19 mouse cellular contexts compared by ENCODE assay signal in the genomic region with DNA sequence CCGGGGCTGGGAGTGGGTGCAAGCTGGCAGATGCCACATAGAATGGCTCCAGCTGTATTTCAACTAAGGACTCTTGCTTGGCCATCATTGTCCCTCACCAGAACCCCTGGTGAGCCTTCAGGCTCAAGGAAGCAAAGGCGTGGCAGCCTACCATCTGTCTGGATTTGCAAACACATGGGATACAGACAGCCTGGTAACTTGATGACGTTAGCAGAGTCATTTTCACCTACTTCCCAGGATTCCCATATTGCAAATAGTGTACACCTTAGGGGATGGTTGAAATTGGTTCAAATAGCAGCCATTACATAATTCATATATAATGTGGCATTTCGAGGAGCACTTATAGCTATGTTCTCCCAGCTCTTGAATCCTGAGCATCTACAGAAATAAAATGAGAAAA. TPM values are rescaled to one million over a fixed set of nuclear protein-coding genes. Genes with fewer than 3 reads are reported as not detected.
DNase-seq lines count a peak whose midpoint lies in the region; ATAC-seq and TF ChIP-seq lines count a peak whose summit lies in the region.
"Had no signal": no experiment of that assay in that cellular context is flagged by ENCODE, and none has a peak within 500 bp of the region (broad histone marks: within the 10 kb centered on the region; RNA-seq: fewer than 3 reads in every experiment).

No protein-coding gene starts in this region.

- TF ChIP-seq POLR2A in cortical plate, adult 2 months (IDR thresholded peaks at IDR 0.05; ENCODE audit: extremely low read depth, insufficient read depth, low read length): no peak

- no peak for TF ChIP-seq CTCF in cortical plate, adult 2 months (IDR thresholded peaks at IDR 0.05; ENCODE audit: extremely low read depth, insufficient read depth, low read length)

- H3K4me2 ChIP-seq in hindbrain, embryonic 13.5 days: no peak overlapping the region
- H3K4me2 ChIP-seq in hindbrain, embryonic 12.5 days (replicated peaks): no peak overlapping the region
- H3K4me2 ChIP-seq in hindbrain, embryonic 16.5 days (ENCODE audit: low read length): no peak overlapping the region
- H3K4me2 ChIP-seq in midbrain, embryonic 15.5 days: no peak overlapping the region
- H3K4me2 ChIP-seq: heart, embryonic 13.5 days; intestine, embryonic 15.5 days; neural tube, embryonic 12.5 days had no signal

- peaks cover 32% of the 10 kb centered on the region for H3K4me1 ChIP-seq in hindbrain, embryonic 13.5 days (replicated peaks)
- H3K4me1 ChIP-seq in hindbrain, embryonic 12.5 days: peaks cover 32% of the 10 kb centered on the region
- H3K4me1 ChIP-seq in cortical plate, adult 2 months (ENCODE audit: control insufficient read depth, insufficient read depth, low read length): peaks cover 28% of the 10 kb centered on the region
- H3K4me1 ChIP-seq in hindbrain, embryonic 16.5 days (ENCODE audit: control insufficient read depth, insufficient read depth, low read depth, low read length): peaks cover 26% of the 10 kb centered on the region
- H3K4me1 ChIP-seq in midbrain, embryonic 15.5 days: peaks cover 31% of the 10 kb centered on the region

- no peak for DNase-seq in adrenal gland, postnatal 25 days
- no peak for DNase-seq in T-cell, adult 2 months (ENCODE audit: low spot score)
- DNase-seq in kidney, postnatal 25 days: no peak
- DNase-seq: adrenal gland, adult 2 months; cerebellum, adult 11-12 months; gastrocnemius, postnatal 14 days; liver; right cerebral cortex, postnatal 25 days had no signal

- WGBS in hindbrain, embryonic 13.5 days: 74% methylated on average over 4 of the region's 4 CpGs
- 81% methylated on average over 4 of the region's 4 CpGs for WGBS in hindbrain, embryonic 12.5 days
- 71% methylated on average over 4 of the region's 4 CpGs for WGBS in hindbrain, embryonic 16.5 days
- WGBS in midbrain, embryonic 15.5 days: 77% methylated on average over 4 of the region's 4 CpGs

- no peaks in the 10 kb centered on the region for H3K36me3 ChIP-seq in hindbrain, embryonic 13.5 days
- no peaks in the 10 kb centered on the region for H3K36me3 ChIP-seq in hindbrain, embryonic 12.5 days
- no peaks in the 10 kb centered on the region for H3K36me3 ChIP-seq in hindbrain, embryonic 16.5 days (ENCODE audit: control insufficient read depth, insufficient read depth, low read length)
- no peaks in the 10 kb centered on the region for H3K36me3 ChIP-seq in midbrain, embryonic 15.5 days (replicated peaks)
- H3K36me3 ChIP-seq: embryonic facial prominence, embryonic 10.5 days; heart, embryonic 13.5 days; intestine, embryonic 15.5 days; neural tube, embryonic 12.5 days had no signal

- H3K4me3 ChIP-seq in hindbrain, embryonic 13.5 days: no peak overlapping the region
- H3K4me3 ChIP-seq in hindbrain, embryonic 12.5 days: no peak overlapping the region
- H3K4me3 ChIP-seq in cortical plate, adult 2 months (ENCODE audit: insufficient read depth, low read length): no peak overlapping the region
- no peak overlapping the region for H3K4me3 ChIP-seq in hindbrain, embryonic 16.5 days (ENCODE audit: low read length)
- no peak overlapping the region for H3K4me3 ChIP-seq in midbrain, embryonic 15.5 days
- H3K4me3 ChIP-seq: embryonic facial prominence, embryonic 10.5 days; heart, embryonic 13.5 days; intestine, embryonic 15.5 days; neural tube, embryonic 12.5 days had no signal

- ATAC-seq in hindbrain, embryonic 13.5 days (ENCODE audit: low FRiP score): no peak
- no peak for ATAC-seq in hindbrain, embryonic 12.5 days (ENCODE audit: low FRiP score)
- no peak for ATAC-seq in hindbrain, embryonic 16.5 days
- ATAC-seq in midbrain, embryonic 15.5 days (replicated peaks): no peak
- ATAC-seq: intestine, embryonic 15.5 days; lung, postnatal 0 days had no signal

- peak overlapping the region; percentile 30 for H3K27ac ChIP-seq in hindbrain, embryonic 13.5 days
- H3K27ac ChIP-seq in hindbrain, embryonic 12.5 days: no peak overlapping the region
- H3K27ac ChIP-seq in cortical plate, adult 2 months (ENCODE audit: insufficient read depth, low read length): peak overlapping the region; percentile 14
- H3K27ac ChIP-seq in hindbrain, embryonic 16.5 days (ENCODE audit: low read depth, low read length): peak overlapping the region; percentile 56; the same call in 1 of the 2 replicates
- peak overlapping the region; percentile 61 for H3K27ac ChIP-seq in midbrain, embryonic 15.5 days
- H3K27ac ChIP-seq: embryonic facial prominence, embryonic 10.5 days; intestine, embryonic 15.5 days; neural tube, embryonic 12.5 days had no signal

- H3K27me3 ChIP-seq in hindbrain, embryonic 13.5 days: no peaks in the 10 kb centered on the region
- no peaks in the 10 kb centered on the region for H3K27me3 ChIP-seq in hindbrain, embryonic 12.5 days
- H3K27me3 ChIP-seq in hindbrain, embryonic 16.5 days (replicated peaks; ENCODE audit: control insufficient read depth, insufficient read depth, low read length): no peaks in the 10 kb centered on the region
- no peaks in the 10 kb centered on the region for H3K27me3 ChIP-seq in midbrain, embryonic 15.5 days (replicated peaks)
- H3K27me3 ChIP-seq: heart, embryonic 13.5 days; intestine, embryonic 15.5 days; neural tube, embryonic 12.5 days had no signal

- H3K9me3 ChIP-seq in hindbrain, embryonic 13.5 days: no peaks in the 10 kb centered on the region
- no peaks in the 10 kb centered on the region for H3K9me3 ChIP-seq in hindbrain, embryonic 12.5 days (replicated peaks)
- no peaks in the 10 kb centered on the region for H3K9me3 ChIP-seq in hindbrain, embryonic 16.5 days (ENCODE audit: control insufficient read depth, low read length)
- H3K9me3 ChIP-seq in midbrain, embryonic 15.5 days: no peaks in the 10 kb centered on the region
- H3K9me3 ChIP-seq: embryonic facial prominence, embryonic 10.5 days; heart, embryonic 13.5 days; intestine, embryonic 15.5 days; neural tube, embryonic 12.5 days had no signal

- no peak overlapping the region for H3K9ac ChIP-seq in hindbrain, embryonic 13.5 days
- no peak overlapping the region for H3K9ac ChIP-seq in hindbrain, embryonic 12.5 days
- H3K9ac ChIP-seq in hindbrain, embryonic 16.5 days (ENCODE audit: low read depth, low read length): no peak overlapping the region
- no peak overlapping the region for H3K9ac ChIP-seq in midbrain, embryonic 15.5 days
- H3K9ac ChIP-seq: heart, embryonic 13.5 days; intestine, embryonic 15.5 days; neural tube, embryonic 12.5 days had no signal

RNA-seq across cellular contexts. Expression of a gene that starts 52.0 kb away (rescaled TPM):
- polyA plus RNA-seq in hindbrain, embryonic 13.5 days (2015; fragmentation: Nextera tagmentation; extraction: Ambion mirVana): 30.9 and 31.1 TPM in 2 replicates
- 21.3 and 22.2 TPM in 2 replicates for polyA plus RNA-seq in hindbrain, embryonic 12.5 days (2016; fragmentation: Nextera tagmentation; extraction: Ambion mirVana)
- polyA plus RNA-seq in cortical plate, adult 2 months (2012; rRNA removed): 78.7 and 78.9 TPM in 2 replicates
- polyA plus RNA-seq in hindbrain, embryonic 16.5 days (2015; fragmentation: Nextera tagmentation; extraction: Ambion mirVana): 61.9 and 65.1 TPM in 2 replicates
- polyA plus RNA-seq in midbrain, embryonic 15.5 days (2015; fragmentation: Nextera tagmentation; extraction: Ambion mirVana): 46.4 and 48.4 TPM in 2 replicates
- 20.5 and 21.6 TPM in 2 replicates for total RNA-seq in adrenal gland, postnatal 25 days (2021)
- polyA plus RNA-seq: C2C12 had no signal
